Mouse (Mus musculus) C2C12 (cell line): ENCODE measurements around the gene Kmt2d.

ENCODE experiments used
- CEBPB ChIP-seq: IDR thresholded peaks from one replicate; pipeline ENCODE4 v1.6.1; 2011; ENCODE audit warnings: low read depth, mild to moderate bottlenecking, control low read depth, moderate library complexity
- CTCF ChIP-seq: IDR thresholded peaks from one replicate; pipeline ENCODE4 v1.5.1; 2011; ENCODE audit not compliant: control insufficient read depth, insufficient read depth, insufficient read length
- MAX ChIP-seq: IDR thresholded peaks from one replicate; pipeline ENCODE4 v1.6.1; 2011; ENCODE audit warnings: mild to moderate bottlenecking, control low read depth
- MYOD1 ChIP-seq: IDR thresholded peaks from one replicate; pipeline ENCODE4 v1.6.1; 2011; ENCODE audit warnings: low read depth; ENCODE audit not compliant: control insufficient read depth, insufficient read length
- MYOG ChIP-seq: IDR thresholded peaks from one replicate; pipeline ENCODE4 v1.6.1; 2011; ENCODE audit not compliant: control insufficient read depth, insufficient read length; ENCODE audit errors: extremely low read depth

DNA sequence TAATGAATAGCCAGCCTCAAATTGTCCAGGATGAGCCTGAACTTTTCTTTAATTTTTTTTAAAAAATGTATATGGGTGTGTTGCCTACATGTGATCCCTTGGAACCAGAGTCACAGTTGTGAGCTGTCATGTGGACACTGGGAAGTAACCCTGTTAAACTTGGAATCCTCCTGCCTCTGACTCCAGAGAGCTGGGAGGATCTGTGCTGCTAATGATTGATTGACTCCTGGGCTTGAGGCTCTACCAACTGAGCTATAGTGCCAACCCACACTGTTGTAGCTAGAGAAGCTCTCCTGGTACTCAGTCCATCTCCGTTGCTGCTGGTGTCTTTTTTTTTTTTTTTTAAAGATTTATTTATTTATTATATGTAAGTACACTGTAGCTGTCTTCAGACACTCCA lies 13.1 kb upstream of the Kmt2d start:
- TF ChIP-seq MYOG: no peak
- TF ChIP-seq CTCF: no peak
- no peak for TF ChIP-seq CEBPB
- TF ChIP-seq MAX: no peak
- no peak for TF ChIP-seq MYOD1
